Mouse (Mus musculus): Measurements from ENCODE around the gene Slc9b1.
A peak's percentile ranks its signal among the peaks of the same experiment; 100 is the strongest.

Slc9b1 gene

DNA sequence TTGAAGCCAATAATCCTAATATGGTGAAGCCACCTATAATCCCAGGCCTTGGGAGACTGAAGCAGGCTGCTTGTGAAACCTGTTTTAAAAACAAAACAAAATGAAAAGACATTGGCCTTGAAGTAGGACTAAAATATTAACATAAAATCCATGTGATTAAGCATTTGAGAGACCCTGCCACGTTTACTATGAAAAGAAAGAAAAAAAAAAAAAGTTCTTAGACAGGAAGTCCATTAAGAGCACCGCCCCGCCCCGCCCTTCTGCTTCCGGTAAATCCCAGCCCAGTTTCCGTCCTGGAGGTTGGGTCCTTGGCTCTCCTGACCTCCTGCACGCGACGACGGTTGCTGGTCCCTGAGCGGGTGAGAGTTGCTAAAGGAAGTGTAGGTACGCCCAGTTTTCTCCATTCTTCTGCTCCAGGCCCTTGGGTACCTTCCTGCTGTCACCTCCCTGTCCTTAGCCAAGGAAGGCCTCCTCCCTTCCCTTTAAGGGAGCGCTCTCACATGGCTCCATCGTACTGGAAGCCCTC, at the start of gene Slc9b1:
Gene Slc9b1, plus strand, starts transcription at position 291 of the 526 bp plus-strand sequence.
- DNase-seq (ENCODE audit: low read depth in 1 of 2, low spot score in 2 of 2): no peak

DNA sequence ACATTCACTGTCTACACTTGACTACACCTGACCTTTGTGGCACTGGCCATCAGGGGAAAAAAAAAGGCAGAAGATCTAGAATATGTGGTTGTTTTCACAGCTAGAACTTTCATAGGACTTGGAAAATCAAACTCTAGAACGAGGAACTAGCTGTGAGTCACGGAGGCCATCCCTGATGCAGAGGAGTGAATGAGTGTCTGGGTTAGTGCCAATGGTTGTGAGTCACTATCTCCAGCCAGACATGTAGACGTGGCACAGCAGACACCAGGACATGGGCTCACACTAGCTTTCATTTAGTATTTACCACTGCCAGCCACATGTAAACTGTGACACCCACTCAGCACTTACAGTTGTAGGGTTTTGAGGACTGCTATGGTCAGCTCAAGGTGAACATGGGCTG, 49.3 kb upstream of the Slc9b1 start:
- DNase-seq (ENCODE audit: low read depth in 1 of 2, low spot score in 2 of 2): no peak

DNA sequence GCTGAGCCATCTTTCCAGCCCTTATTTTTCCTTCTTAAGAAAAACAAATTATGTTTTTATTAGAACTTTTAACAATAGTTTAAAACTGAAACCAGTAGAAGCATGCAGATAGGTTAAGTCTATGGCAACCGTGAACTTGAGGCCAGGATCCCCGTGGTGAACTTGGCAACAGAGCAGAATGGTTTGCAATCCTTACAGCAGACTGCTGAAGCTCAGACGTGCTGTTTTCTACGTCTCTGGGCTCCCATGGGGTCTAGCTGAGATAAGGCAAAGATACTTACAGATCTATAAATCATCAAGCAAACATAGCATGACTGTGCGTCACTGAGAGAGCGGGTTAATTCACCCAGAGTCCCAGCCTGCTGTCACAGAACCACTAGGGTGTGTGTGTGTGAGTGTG, 47.7 kb upstream of the Slc9b1 start:
- DNase-seq (ENCODE audit: low read depth in 1 of 2, low spot score in 2 of 2): no peak

DNA sequence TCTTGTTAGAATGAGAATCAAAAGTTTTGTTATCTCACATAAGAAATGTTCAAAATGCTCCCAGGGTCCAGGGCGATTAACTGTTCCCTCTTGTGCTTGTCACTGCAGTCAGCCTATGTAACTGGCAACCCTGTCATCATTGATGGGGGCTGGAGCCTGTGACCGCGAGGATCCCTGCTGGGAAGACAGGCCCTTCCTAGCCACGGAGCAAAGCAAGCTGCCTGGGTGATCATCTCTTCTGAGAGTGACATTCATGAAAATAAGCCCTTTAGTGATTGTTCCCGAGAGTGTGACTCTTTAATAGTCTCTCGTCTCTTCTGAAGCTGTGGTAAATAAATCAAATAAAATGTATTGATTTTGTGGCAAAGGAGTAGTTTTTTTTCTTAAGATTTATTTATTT, 43.8 kb upstream of the Slc9b1 start:
- DNase-seq (ENCODE audit: low read depth in 1 of 2, low spot score in 2 of 2): no peak

DNA sequence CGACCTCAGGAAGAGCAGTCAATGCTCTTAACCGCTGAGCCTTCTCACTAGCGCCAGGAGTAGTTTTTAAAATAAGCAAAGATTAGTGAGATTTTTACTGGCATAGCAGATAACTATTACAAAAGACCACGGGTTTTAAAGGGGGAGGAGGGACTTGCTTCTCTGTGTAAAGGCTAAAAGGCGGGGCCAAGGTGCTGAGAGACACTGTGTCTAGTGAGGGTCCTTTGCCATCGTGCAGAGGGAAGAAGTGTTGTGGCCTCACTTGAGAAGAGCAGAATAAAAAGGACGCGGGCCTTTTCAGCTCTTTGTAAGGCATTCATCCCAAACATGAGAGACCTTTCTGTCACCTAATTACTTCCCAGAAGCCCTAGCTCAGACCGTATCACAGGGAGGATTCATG, 43.3 kb upstream of the Slc9b1 start:
- no peak for DNase-seq (ENCODE audit: low read depth in 1 of 2, low spot score in 2 of 2)

DNA sequence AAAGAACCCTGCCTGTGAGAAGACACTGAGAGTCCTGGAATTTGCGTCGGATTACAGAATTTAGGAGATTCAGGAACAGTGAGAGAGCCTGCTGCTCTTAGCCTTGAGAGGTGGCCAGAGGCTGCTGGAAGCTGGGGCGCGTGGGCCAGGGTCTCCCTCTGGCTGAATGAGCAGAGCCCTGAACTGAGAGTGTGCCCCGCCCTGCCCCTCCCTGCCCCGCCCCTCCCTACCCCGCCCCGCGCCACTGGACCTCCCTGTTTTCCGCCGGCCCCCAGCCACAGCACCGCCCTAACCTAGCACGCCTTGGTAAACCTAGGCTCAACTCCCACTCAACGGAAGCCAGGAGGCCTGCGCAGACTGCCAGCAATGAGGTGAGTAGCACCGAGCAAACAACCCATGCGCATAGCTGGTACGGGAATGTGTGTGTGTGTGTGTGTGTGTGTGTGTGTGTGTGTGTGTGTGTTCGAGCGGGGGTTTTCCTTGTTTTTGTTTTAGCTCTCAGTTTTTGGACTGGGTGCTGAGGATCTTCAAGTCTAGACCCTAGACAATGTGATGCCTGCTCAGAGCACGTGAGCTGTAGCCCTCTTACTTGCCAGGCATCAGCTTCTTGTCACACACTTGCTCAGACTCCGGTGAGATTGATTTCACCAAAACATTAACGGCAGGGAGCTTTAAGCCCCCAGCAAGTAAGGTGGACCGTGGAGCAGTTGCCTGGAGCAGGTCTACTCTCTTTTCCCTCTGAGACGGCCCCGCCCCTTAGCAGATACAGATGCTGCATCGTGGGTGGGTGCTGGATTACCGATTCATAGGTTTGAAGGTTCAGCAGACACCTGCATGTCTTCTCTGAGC, 40.2 kb upstream of the Slc9b1 start, which contains the start of gene Slc9b2:
Gene Slc9b2, plus strand, starts transcription at position 290 of the 849 bp plus-strand sequence.
- no peak for DNase-seq (ENCODE audit: low read depth in 1 of 2, low spot score in 2 of 2)

DNA sequence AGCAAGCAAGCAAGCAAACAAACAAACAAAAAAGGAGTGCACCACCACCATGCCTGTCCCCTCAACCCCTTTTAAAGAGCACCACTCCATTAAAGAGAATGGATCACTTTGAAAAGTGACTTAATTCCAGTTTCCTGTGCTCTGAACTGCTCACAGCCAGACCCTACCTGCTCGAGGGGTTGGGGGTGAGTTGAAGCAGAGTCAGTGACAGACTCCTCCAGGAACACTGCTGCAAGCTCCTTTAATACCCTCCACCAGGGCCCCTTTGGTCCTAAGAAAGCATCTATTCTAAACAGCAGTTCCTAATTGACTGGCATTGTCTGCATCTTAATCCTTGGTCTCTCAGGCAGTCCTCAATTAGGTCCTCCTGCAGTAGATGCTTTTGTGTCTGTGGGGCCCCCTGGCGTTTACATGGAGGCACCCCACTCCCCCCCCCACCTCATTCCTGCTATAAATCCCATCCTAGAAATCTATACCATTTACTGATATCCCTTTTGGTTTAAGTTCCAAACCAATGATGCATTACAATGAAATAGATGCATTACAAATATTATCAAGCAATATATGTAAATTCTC, 34.8 kb upstream of the Slc9b1 start:
- DNase-seq (ENCODE audit: low read depth in 1 of 2, low spot score in 2 of 2): no peak

DNA sequence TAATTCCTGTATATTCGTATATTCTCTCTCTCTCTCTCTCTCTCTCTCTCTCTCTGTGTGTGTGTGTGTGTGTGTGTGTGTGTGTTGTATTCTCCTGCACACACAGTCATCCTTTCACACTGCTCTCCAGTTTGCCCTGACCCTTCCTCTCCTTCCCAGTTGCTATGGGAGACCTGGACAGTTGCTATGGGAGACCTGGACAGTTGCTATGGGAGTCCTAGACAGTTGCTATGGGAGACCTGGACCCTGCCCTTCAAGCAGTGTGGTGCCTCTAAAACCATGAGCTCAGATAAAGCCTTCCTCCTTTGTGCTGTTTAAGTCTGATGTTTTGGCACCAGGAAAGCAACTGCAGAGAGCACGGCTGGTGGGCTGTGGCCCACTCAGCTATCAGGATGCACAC, 34.1 kb upstream of the Slc9b1 start:
- DNase-seq (ENCODE audit: low read depth in 1 of 2, low spot score in 2 of 2): no peak

DNA sequence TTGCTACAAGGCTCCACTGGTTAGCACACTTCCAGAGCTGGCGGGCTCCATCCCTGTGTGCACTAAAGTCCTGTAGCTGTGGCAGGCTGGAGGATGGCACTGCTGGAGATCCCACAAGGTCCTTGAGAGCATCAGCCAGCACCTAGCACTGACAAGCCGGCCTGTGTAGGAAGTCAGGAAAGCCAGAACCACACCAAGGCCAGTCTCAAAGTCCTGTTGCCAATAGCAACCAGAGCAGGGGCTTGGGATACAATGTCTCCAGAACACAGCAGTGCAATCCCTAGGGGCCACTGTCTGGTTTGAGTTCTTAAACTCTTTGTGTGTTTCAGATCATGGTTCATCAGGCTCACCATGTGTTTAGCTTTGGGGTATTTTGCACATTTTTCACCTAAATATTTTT, 33.0 kb upstream of the Slc9b1 start:
- DNase-seq (ENCODE audit: low read depth in 1 of 2, low spot score in 2 of 2): no peak

DNA sequence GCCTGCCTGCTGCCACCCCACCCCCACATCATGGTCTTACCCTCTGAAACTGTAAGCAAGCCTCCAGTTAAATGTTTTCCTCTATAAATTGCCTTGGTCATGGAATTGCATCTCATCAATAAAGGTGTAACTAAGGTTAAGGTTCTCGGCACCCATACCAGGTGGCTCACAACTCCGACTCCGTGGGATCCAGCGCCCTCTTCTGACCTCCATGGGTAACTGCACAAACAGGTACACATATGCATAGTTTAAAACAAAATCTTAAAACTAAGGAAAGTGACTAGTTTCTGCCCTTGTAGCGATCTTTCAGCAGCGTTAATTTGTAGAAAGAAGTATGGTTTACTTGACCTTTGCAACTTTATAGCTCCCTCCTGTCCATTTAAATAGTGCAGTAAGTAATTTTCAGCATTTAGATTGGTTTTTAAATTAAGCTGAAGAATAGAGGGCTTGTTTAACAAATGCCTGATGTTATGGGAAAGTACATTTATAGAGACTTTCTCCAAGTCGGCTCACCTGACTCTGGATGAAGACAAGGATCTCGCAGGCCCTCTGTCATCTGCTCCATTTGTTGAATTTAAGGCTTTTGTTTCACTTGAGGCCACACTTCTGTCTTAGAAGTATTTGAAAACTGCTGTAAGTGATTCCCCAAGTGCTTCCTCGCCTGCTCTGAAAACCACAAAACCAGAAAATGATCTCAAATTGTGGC, 32.0 kb upstream of the Slc9b1 start:
- no peak for DNase-seq (ENCODE audit: low read depth in 1 of 2, low spot score in 2 of 2)

DNA sequence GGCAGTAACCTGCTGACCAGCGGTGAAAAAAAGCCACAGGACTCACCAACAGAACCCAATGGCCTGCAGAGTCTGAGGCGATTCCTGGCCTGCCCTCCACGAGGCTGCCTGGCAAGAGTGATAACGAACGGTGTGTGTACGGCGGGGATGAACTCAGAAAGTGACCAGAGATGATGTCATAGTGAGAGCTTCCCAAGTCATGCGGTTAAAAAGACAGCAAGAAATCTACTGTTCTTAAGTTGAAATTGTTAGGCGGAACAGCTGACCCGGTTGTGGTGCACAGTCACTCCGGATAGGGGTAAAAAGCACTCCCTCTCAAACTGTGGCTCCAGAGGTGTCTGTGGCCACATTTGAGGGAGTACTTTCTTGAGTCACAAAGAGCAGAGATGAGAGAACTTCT, 29.5 kb upstream of the Slc9b1 start:
- no peak for DNase-seq (ENCODE audit: low read depth in 1 of 2, low spot score in 2 of 2)

DNA sequence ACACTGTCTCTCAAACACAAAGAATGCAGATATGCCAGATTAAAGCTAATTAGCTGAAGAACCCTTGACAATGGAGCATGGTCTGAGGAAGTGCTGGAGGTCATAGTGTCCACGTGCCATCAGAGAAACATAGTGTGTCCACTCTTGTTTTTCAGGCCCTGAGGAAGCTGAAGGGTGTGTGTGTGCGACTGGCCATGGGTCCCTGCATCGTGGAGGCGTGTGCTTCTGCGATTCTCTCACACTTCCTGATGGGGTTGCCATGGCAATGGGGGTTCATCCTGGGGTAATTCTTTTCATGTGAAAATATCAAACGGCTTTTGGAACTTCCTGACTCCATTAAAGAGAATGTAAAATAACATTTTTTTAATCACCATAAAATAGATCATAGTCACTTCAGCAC, 23.5 kb upstream of the Slc9b1 start:
- DNase-seq (ENCODE audit: low read depth in 1 of 2, low spot score in 2 of 2): no peak

DNA sequence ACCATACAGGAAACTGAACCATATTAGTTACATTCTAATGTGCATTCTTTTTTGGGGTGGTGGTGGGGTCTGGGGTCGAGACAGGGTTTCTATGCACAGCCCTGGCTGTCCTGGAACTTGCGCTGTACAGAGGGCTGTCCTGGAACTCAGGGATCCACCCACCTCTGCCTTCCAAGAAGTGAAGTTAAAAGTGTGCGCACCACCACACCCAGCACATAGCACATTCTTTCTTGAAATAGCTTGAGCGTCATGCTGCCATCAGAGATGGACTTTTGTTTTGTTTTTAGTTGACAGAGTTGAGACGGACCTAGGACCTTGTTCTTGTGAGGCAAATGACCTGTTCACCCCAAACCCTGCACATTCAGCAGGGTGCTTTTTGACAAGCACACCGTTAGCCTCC, 20.7 kb upstream of the Slc9b1 start:
- no peak for DNase-seq (ENCODE audit: low read depth in 1 of 2, low spot score in 2 of 2)

DNA sequence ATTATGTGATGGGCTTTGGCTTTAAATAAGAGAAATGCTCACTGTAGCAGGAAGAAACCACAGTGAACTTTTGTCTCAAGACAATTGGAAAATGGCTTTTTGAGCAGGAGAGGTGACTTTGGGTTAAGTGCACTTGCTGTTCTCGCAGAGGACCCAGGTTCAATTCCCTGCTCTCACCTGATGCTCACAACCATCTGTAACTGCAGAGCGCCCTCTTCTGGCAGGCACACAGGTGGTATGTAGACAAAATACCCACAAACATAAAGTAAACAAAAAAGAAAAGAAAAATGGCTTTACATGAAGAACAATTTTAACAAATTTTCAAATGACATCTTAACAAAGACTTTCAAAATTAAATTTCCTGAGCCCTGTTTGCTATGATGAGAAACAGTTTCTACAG, 20.2 kb upstream of the Slc9b1 start:
- no peak for DNase-seq (ENCODE audit: low read depth in 1 of 2, low spot score in 2 of 2)

DNA sequence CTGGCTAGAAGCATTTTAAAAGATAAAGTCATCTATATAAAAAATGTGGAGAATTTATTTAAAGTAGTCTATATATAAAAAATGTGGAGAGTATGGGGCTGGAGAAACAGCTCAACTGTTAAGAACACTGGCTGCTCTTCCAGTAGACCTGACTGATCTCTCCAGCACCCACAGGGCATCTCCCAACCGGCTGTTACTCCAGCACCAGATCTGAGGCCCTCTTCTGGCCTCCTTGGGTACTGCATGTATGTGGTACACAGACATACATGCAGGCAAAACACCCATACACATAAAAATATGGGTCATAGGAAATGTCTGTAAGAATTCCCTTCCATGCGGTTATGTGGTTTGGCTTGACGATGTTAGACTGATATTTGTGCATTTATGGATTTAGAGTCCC, 19.3 kb upstream of the Slc9b1 start:
- peak; percentile 8 to 9 for DNase-seq (ENCODE audit: low read depth in 1 of 2, low spot score in 2 of 2)

DNA sequence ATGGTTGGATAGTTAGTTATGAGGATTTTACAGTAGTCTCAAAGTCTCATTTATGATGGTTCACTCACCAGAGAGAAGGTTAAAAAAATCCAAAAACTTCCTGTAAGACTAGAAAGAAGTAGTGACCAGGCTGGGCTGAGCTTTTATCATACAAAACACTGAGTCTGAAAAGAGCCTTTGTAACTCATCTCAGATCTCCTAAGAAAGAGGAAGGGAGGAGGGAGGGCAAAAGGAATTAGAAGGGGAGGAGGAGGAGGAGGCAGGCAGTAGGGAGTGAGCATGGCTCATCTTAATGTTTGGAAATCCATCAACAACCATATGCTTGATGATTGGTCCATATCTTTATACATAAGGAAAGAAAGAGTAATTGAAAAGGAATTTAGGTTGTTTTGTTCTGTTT, 15.1 kb upstream of the Slc9b1 start:
- DNase-seq (ENCODE audit: low read depth in 1 of 2, low spot score in 2 of 2): no peak

DNA sequence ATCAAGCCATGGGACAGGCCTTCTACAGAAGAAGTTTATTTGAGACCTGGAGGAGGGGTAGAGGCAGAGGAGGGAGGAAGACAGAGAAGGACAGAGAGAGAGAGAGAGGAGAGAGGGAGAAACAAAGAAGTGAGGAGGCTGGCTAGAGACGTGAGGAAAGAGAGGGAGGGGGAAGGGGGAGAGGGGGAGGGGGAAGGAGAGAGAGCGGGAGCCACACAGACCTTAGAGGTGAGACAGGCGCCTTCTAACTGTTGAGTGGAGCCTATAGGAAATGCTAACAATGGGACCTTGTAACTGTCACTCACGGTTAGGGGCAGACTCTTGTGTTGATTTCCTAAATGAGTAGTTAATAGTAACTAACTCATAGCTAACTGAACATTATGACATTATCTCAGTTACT, 14.1 kb upstream of the Slc9b1 start:
- DNase-seq (ENCODE audit: low read depth in 1 of 2, low spot score in 2 of 2): no peak

DNA sequence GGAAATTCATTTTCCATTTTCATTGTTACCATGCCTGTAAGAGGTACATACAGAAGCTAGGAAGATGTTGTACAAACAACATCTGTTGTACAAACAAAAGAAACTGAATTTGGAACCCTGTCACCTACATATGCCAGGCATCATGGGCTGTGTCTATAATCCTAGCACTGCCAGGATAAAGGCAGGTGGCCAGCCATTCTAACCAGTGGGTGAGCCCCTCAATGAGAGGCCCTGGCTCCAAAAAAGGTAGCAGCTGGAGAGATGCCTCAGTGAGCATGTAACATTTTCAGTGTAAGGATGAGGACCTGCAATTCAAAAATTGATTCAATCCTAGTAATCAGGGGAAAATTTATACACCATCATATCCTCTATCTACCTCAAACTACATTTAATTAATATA, 1.2 kb downstream of the Slc9b1 start:
- no peak for DNase-seq (ENCODE audit: low read depth in 1 of 2, low spot score in 2 of 2)

DNA sequence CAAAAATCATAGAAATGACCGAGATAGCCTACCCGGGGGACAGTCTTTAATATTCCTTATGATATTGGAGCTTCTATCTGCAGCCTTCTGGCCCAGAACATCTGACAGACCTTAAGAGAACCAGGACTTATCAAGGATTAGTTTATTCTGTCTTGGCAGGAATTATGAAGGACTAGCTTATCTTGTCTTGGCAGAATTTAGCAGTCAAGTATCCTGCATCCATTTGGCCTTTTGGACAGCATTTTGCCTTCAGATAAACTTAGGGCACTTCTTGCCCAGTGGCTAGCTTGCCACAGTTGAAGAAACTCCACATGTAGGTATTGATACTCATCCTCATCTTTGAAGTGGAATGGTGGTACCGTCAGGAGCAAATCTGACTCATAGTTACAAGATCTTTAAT, 4.0 kb downstream of the Slc9b1 start:
- no peak for DNase-seq (ENCODE audit: low read depth in 1 of 2, low spot score in 2 of 2)

DNA sequence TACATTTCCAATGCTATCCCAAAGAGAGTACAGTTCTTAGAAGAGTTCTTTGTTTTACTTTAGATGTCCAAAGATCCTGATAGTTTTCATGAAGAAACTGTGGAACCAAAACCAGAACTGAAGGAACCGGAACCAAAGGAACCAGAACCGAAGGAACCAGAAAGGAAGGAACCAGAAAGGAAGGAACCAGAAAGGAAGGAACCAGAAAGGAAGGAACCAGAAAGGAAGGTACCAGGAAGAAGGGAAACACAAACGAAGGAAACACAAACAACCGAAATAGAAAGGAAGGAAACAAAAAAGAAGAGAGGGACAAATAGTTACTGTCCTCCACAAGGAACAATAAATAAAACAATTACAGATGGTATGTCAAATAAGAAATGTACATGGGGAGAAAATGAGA, 9.6 kb downstream of the Slc9b1 start:
- no peak for DNase-seq (ENCODE audit: low read depth in 1 of 2, low spot score in 2 of 2)

DNA sequence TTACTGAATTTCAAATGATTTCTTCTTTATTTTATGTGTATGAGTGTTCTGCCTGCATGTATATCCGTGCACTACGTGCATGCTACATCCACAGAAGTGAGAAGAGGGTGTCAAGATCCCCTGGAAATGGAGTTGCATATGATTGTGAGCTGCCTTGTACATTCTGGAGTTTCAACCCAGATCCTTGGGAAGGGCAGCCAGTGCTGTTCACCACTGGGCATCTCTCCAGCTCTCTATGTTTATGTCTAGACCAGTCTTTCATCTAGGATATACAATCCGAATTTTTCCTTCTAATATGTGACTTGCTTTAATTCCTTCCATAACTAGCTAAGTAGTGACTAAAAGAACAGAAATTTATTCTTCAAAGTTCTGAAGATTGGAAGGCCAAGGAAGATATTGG, 28.0 kb downstream of the Slc9b1 start:
- DNase-seq (ENCODE audit: low read depth in 1 of 2, low spot score in 2 of 2): no peak

DNA sequence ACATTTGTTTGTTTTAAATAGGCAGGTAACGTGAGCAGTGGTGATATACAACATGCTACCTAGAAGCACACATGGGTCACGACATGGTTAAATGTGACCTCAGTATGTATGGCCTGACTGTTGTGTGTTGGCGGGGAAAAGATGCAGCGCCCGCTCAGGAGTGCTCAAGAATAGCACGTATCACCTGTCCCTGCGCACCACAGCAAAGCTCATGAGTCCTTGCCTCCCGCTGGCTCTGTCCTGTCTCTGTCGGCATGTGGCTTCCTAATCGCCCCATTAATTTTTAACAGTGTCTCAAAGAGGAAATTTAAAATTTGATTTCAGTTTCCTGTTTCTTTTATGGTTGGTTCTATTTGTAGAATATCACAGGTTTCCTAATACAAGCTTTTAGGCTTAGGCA, 29.6 kb downstream of the Slc9b1 start:
- no peak for DNase-seq (ENCODE audit: low read depth in 1 of 2, low spot score in 2 of 2)
